Comparison of ENCODE assay signal across 8 mouse cellular contexts in genomic region chr6:92940191-92941131, GRCm38 (mm10). TPM values are rescaled to one million over a fixed set of nuclear protein-coding genes. Genes with fewer than 3 reads are reported as not detected.
DNase-seq lines count a peak whose midpoint lies in the region; ATAC-seq and TF ChIP-seq lines count a peak whose summit lies in the region.

No protein-coding gene starts in this region.

- WGBS in embryonic facial prominence, embryonic 10.5 days: under 1% methylated on average over 37 of the region's 37 CpGs
- WGBS in heart, embryonic 13.5 days: 1% methylated on average over 37 of the region's 37 CpGs
- WGBS in kidney, embryonic 16.5 days: under 1% methylated on average over 37 of the region's 37 CpGs
- 1% methylated on average over 37 of the region's 37 CpGs for WGBS in lung, adult 2 months

- peaks cover 46% of the 10 kb centered on the region for H3K27me3 ChIP-seq in embryonic facial prominence, embryonic 10.5 days (replicated peaks; ENCODE audit: low read depth, poor library complexity, severe bottlenecking)
- H3K27me3 ChIP-seq in heart, embryonic 13.5 days (replicated peaks): no peaks in the 10 kb centered on the region; the same call in 1 of the 2 replicates
- no peaks in the 10 kb centered on the region for H3K27me3 ChIP-seq in kidney, embryonic 16.5 days (ENCODE audit: insufficient read depth, low read length)

- DNase-seq in frontal cortex, postnatal 36 days (ENCODE audit: low spot score in 2 of 2): peak; percentile 5 to 22
- DNase-seq in embryonic facial prominence, embryonic 10.5 days (ENCODE audit: low spot score): peak; percentile 62
- peak; percentile 76 for DNase-seq in lung, adult 2 months
- DNase-seq in ovary, postnatal 14 days (ENCODE audit: low spot score): peak; percentile 30
- no peak for DNase-seq in spleen, postnatal 36 days (ENCODE audit: low spot score in 2 of 2)

- H3K27ac ChIP-seq in embryonic facial prominence, embryonic 10.5 days (replicated peaks): peak overlapping the region; percentile 76
- peak overlapping the region; percentile 96 for H3K27ac ChIP-seq in heart, embryonic 13.5 days (replicated peaks)
- peak overlapping the region; percentile 97 for H3K27ac ChIP-seq in kidney, embryonic 16.5 days (ENCODE audit: low read length)

- peak overlapping the region; percentile 84 for H3K4me2 ChIP-seq in heart, embryonic 13.5 days
- peak overlapping the region; percentile 80 for H3K4me2 ChIP-seq in kidney, embryonic 16.5 days (replicated peaks; ENCODE audit: low read depth, low read length)

- no peak for ATAC-seq in frontal cortex, adult (ENCODE audit: low TSS enrichment)
- ATAC-seq in heart, embryonic 13.5 days (ENCODE audit: extremely low read depth, insufficient number of reproducible peaks, low FRiP score, low TSS enrichment): no peak
- no peak for ATAC-seq in kidney, embryonic 16.5 days (ENCODE audit: low FRiP score, low TSS enrichment)

- TF ChIP-seq POLR2A in lung, adult 2 months (IDR thresholded peaks at IDR 0.05; ENCODE audit: borderline replicate concordance, extremely low read depth, low read depth, low read length): peak; percentile 70; the same call in 1 of the 2 replicates

- peaks cover 52% of the 10 kb centered on the region for H3K4me1 ChIP-seq in embryonic facial prominence, embryonic 10.5 days
- peaks cover 25% of the 10 kb centered on the region for H3K4me1 ChIP-seq in heart, embryonic 13.5 days
- H3K4me1 ChIP-seq in kidney, embryonic 16.5 days (ENCODE audit: insufficient read depth, low read length): peaks cover 27% of the 10 kb centered on the region
- H3K4me1 ChIP-seq in lung, adult 2 months (ENCODE audit: control insufficient read depth, insufficient read depth, low read length): peaks cover 8% of the 10 kb centered on the region

- no peaks in the 10 kb centered on the region for H3K9me3 ChIP-seq in embryonic facial prominence, embryonic 10.5 days
- H3K9me3 ChIP-seq in heart, embryonic 13.5 days: no peaks in the 10 kb centered on the region
- no peaks in the 10 kb centered on the region for H3K9me3 ChIP-seq in kidney, embryonic 16.5 days (ENCODE audit: low read length)

- H3K4me3 ChIP-seq in embryonic facial prominence, embryonic 10.5 days: peak overlapping the region; percentile 73
- H3K4me3 ChIP-seq in heart, embryonic 13.5 days: peak overlapping the region; percentile 76
- H3K4me3 ChIP-seq in kidney, embryonic 16.5 days (ENCODE audit: low read length): peak overlapping the region; percentile 66
- peak overlapping the region; percentile 84 for H3K4me3 ChIP-seq in lung, adult 2 months (replicated peaks; ENCODE audit: extremely low read depth, low read depth, low read length)

- H3K36me3 ChIP-seq in embryonic facial prominence, embryonic 10.5 days (replicated peaks): peaks cover 18% of the 10 kb centered on the region
- H3K36me3 ChIP-seq in heart, embryonic 13.5 days: peaks cover 23% of the 10 kb centered on the region
- H3K36me3 ChIP-seq in kidney, embryonic 16.5 days (ENCODE audit: insufficient read depth, low read length): peaks cover 22% of the 10 kb centered on the region

- TF ChIP-seq CTCF in lung, adult 2 months (IDR thresholded peaks at IDR 0.05; ENCODE audit: insufficient read depth, low read length): no peak

- H3K9ac ChIP-seq in heart, embryonic 13.5 days: peak overlapping the region; percentile 91
- peak overlapping the region; percentile 79 for H3K9ac ChIP-seq in kidney, embryonic 16.5 days (replicated peaks; ENCODE audit: low read length)

RNA-seq across cellular contexts. Expression of gene Adamts9, which starts 2.8 kb away (rescaled TPM):
- 3.8 and 4.2 TPM in 2 replicates for polyA plus RNA-seq in embryonic facial prominence, embryonic 10.5 days (2016; fragmentation: Nextera tagmentation; extraction: Ambion mirVana)
- 5.1 and 5.3 TPM in 2 replicates for polyA plus RNA-seq in heart, embryonic 13.5 days (2015; fragmentation: Nextera tagmentation; extraction: Ambion mirVana)
- polyA plus RNA-seq in kidney, embryonic 16.5 days (2015; fragmentation: Nextera tagmentation; extraction: Ambion mirVana): 12.0 and 13.9 TPM in 2 replicates
- polyA plus RNA-seq in lung, adult 2 months (2012; rRNA removed): 6.7 and 12.2 TPM in 2 replicates

Comparison
In these comparisons a context has a peak if more than half of its experiments do, and no peak if none do; other contexts are left out.
1. DNase-seq: peak in frontal cortex, postnatal 36 days (2 of 2), embryonic facial prominence, embryonic 10.5 days (single experiment), lung, adult 2 months (single experiment) and ovary, postnatal 14 days (single experiment); none in spleen, postnatal 36 days (0 of 2).
2. Peak in every context shown above with its lines, with median percentiles within 50 percentile points of each other: H3K27ac ChIP-seq and H3K4me3 ChIP-seq.